Mouse (Mus musculus) testis, adult 2 months (tissue): Measurements from ENCODE around the gene Tmem126b.

Source experiments
- CTCF ChIP-seq: fragments of 200-500 bp; IDR thresholded peaks from 2 replicates; pipeline ENCODE4 v1.5.1; 2012; ENCODE audit warnings: low read depth, mild to moderate bottlenecking, inconsistent platforms, low read length, moderate library complexity; ENCODE audit not compliant: control insufficient read depth, insufficient read depth, insufficient replicate concordance
- POLR2A ChIP-seq: fragments of 200-500 bp; IDR thresholded peaks from 2 replicates; pipeline ENCODE4 v1.6.1; 2012; ENCODE audit warnings: low read depth, mild to moderate bottlenecking, inconsistent platforms, low read length, moderate library complexity; ENCODE audit not compliant: control insufficient read depth

- TF ChIP-seq CTCF (no peak), POLR2A (no peak)
Measured at GRCm38 (mm10) chr7:90473511-90473910, 2.3 kb downstream of the Tmem126b start.
